Mouse (Mus musculus) hindbrain, embryonic 12.5 days (tissue): ENCODE measurements at regions not wholly inside any gene's neighbourhood (a gene's known extent, or its start where the extent isn't known, plus 50 kb on each side); places are given as distances from the start of the nearest gene placed in this dataset.

Source experiments
- ATAC-seq: fragments of 200-750 bp; cut with Nextera tagmentation; 2 replicates; pipeline ENCODE4 v1.8.0; 2017; ENCODE audit warnings: moderate TSS enrichment; ENCODE audit not compliant: low FRiP score
- H3K27ac ChIP-seq: fragments of 300-500 bp; sonication (generic); 2 replicates; pipeline ENCODE4 v1.5.1; 2016; ENCODE audit warnings: mild to moderate bottlenecking
- H3K27me3 ChIP-seq: fragments of 300-500 bp; sonication (generic); 2 replicates; pipeline ENCODE4 v1.6.1; 2016; ENCODE audit warnings: mild to moderate bottlenecking
- H3K36me3 ChIP-seq: fragments of 300-500 bp; sonication (generic); 2 replicates; pipeline ENCODE4 v1.6.1; 2016; ENCODE audit warnings: mild to moderate bottlenecking
- H3K4me1 ChIP-seq: fragments of 300-500 bp; sonication (generic); 2 replicates; pipeline ENCODE4 v1.6.1; 2016
- H3K4me2 ChIP-seq: fragments of 300-500 bp; sonication (generic); replicated peaks from 2 replicates; pipeline ENCODE4 v1.6.1; 2016; ENCODE audit warnings: mild to moderate bottlenecking
- H3K4me3 ChIP-seq: fragments of 300-500 bp; sonication (generic); 2 replicates; pipeline ENCODE4 v1.5.1; 2016; ENCODE audit warnings: mild to moderate bottlenecking
- H3K9ac ChIP-seq: fragments of 300-500 bp; sonication (generic); 2 replicates; pipeline ENCODE4 v1.6.1; 2016; ENCODE audit warnings: mild to moderate bottlenecking, moderate library complexity
- H3K9me3 ChIP-seq: fragments of 300-500 bp; sonication (generic); replicated peaks from 2 replicates; pipeline ENCODE4 v1.6.1; 2016; ENCODE audit warnings: mild to moderate bottlenecking
- WGBS: fragments of 180-500 bp; shearing (Covaris S2); methylation state at CpG from one replicate; pipeline ENCODE4 v1.1.7; 2016; 5-methylcytosine and 5-hydroxymethylcytosine counted together

DNA sequence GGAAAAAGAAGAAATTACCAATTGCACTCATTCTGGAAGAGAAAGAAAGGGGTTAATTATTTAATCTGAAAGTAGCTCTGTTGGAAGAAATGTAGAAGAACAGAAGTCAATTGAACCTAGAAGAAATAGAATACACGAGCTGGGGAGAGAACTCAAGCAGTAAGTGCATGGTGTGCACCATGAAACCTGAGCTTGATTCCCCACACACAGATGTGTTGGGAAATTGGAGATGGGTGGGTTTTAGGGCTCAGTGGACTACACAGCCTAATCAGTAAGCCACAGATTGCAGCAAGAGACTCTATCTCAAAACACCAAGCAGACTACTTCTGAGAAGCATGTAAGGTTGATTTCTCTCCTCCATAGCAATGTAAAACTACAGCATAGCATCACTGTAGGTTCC lies 70.6 kb upstream of the Slc13a1 start:
- Histone ChIP-seq H3K36me3 (no peaks in the 10 kb centered on the region), H3K4me3 (no peak overlapping the region), H3K4me2 (no peak overlapping the region), H3K27ac (no peak overlapping the region), H3K4me1 (no peaks in the 10 kb centered on the region), H3K9ac (no peak overlapping the region), H3K9me3 (no peaks in the 10 kb centered on the region), H3K27me3 (no peaks in the 10 kb centered on the region)
- WGBS, result 45% methylated on average over 1 of the region's 1 CpGs
- no peak for ATAC-seq

DNA sequence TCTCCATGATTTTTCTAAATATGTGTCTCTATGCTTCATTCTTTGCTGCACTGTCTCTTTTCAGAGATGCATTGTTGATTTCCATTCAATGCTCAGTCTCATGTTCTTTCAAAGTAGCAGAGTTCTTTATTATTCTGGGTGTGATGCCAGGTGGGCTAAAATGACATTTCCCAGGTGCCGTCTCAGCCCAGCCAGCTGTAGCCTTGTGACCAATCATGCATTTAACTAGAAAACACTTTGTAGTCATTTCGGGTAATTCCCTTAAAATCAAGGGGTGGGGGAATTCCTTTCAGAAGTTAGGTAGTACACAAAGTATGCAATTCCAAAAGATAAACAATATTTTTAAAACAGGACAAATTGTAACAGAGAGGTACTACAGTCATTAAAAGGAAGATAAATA lies 70.2 kb upstream of the Slc13a1 start:
- 75% methylated on average over 2 of the region's 2 CpGs for whole genome bisulfite sequencing
- Histone ChIP-seq H3K4me1 (no peaks in the 10 kb centered on the region), H3K27ac (no peak overlapping the region), H3K4me2 (no peak overlapping the region), H3K4me3 (no peak overlapping the region), H3K36me3 (no peaks in the 10 kb centered on the region), H3K9me3 (no peaks in the 10 kb centered on the region), H3K27me3 (no peaks in the 10 kb centered on the region), H3K9ac (no peak overlapping the region)
- no peak for ATAC-seq

DNA sequence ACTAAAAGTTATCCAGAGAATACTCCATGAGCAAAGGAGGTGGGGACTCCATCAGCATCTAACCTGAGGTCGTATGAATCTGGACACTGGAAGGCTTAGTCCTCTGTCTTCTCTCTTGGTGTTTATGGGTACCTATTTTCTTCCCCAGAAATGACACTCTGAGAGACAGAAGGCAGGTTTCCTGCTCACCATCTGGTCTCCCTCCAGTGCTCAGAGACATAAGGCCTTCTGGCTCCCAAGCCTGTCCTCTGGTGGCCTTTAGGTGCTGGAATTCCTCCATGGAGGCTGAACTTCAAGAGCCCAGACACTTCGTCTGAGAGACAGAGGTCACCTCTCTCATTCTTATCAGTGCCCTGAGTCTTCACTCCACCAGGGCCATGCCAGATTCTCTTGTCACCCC lies 65.7 kb upstream of the Slc13a1 start:
- Histone ChIP-seq H3K27ac (no peak overlapping the region), H3K4me2 (no peak overlapping the region), H3K4me3 (no peak overlapping the region), H3K4me1 (no peaks in the 10 kb centered on the region), H3K9ac (no peak overlapping the region), H3K27me3 (no peaks in the 10 kb centered on the region), H3K36me3 (no peaks in the 10 kb centered on the region), H3K9me3 (no peaks in the 10 kb centered on the region)
- no peak for ATAC-seq
- 80% methylated on average over 2 of the region's 2 CpGs for WGBS

DNA sequence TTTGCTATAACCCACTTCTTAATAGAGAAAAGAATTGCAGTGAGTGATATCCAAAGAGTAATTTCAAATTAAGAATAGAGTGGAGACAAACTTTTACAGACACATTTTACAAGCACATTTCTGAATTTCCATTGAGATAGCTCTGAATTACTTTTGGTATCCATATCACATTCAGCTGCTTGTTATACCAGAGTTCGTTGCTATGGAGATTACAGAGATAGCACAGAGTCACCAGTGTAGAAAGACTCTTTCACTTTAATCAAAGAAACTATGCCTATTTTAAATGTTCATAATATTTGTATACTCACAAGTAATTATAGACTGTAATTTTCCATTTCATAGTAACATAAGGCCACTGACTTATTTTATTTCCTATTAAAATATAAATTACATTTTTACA lies 52.7 kb upstream of the Slc13a1 start:
- Histone ChIP-seq H3K4me3 (no peak overlapping the region), H3K9me3 (no peaks in the 10 kb centered on the region), H3K4me1 (no peaks in the 10 kb centered on the region), H3K27ac (no peak overlapping the region), H3K9ac (no peak overlapping the region), H3K27me3 (no peaks in the 10 kb centered on the region), H3K4me2 (no peak overlapping the region), H3K36me3 (no peaks in the 10 kb centered on the region)
- 91% methylated on average over 1 of the region's 1 CpGs for WGBS
- no peak for ATAC-seq

DNA sequence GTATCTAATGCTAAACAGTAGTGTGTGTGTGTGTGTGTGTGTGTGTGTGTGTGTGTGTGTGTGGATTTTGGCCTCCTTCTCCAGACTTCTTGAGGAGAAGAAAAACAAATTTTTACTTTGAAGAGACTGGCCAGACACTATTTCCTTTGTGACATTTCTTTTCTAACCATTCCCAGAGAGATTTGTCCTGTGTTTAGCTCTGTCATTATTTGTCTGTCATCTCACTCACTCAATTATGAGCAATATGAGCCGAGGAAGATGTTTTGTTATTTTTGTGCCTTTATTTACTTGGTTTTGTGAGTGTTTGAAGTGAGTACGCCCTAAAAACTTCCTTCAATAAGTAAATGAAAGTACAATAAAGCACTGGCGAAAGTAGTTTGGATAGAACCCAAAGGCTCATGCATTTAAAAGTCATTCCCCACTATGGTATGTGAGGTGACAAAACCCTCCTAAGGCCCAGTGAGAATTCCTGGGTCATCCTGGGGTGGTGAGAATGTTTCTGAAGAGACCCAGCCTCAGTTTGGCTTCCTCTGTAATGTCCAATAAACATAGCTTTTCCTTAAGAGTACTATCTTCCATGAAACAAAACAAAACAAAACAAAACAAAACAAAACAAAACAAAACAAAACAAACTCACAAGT lies 52.1 kb upstream of the Slc13a1 start:
- ATAC-seq, result no peak
- Histone ChIP-seq H3K36me3 (no peaks in the 10 kb centered on the region), H3K27ac (no peak overlapping the region), H3K4me2 (no peak overlapping the region), H3K4me1 (no peaks in the 10 kb centered on the region), H3K27me3 (no peaks in the 10 kb centered on the region), H3K4me3 (no peak overlapping the region), H3K9ac (no peak overlapping the region), H3K9me3 (no peaks in the 10 kb centered on the region)
- 66% methylated on average over 3 of the region's 3 CpGs for WGBS
